Mouse (Mus musculus): ENCODE results near the gene Olfr466. TPM values are rescaled to one million over a fixed set of nuclear protein-coding genes. Genes with fewer than 3 reads are reported as not detected.

The Olfr466 gene
- not detected in 2 replicates for polyA plus RNA-seq (2012; ENCODE audit: low replicate concordance)

DNA sequence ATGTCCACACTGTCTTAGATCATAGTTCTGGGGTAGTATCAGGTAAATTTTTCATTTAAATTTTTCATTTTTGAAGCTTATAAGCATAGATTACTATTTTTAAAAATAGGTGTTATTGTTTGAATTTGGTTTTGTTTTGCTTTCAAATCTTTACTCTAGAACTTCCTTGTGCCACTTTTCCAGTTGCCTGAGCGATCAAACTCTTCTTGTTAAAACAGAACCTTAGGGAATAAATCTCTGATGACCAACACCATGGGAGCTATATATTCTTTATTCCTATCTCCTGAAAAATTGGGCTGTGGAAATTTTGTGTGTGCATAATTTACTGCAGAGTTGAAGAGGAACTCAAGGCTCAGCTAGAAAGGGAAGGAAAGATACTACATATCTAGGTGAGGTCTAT is at the start of gene Olfr466:
Gene Olfr466 (plus strand): TSS at position 301 of the 400 bp plus-strand sequence.

DNA sequence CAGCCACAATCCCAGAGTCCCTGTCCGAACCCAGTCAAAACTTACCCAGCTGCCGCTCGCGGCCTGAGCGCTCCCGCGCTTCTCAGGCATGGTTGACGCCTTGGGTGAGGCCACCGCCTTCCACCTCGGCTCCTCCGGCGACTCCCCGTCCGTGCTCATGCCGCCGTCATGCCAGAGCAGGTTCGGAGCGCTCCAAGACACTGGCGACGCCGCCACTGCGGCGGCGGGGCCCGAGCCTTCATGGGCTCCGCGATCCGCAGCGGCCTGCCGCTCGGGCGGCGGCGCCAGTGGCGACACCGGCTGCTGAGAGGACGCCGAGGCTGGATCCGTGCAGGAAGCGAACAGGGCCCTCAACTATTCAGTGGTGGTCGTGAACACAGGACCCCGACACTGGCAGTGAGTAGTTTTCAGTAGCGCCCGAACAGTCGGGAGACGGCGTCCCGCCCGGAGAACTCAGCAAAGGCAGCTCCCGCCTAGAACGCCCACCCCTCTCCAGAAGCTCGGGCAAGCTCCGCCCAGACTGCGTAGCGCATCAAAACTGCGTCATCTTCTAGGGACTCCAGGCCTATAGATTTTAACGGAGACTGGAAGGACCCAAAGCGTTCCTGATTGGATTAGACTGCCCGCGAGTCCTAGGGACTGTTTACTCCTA is 37.5 kb upstream of the Olfr466 start, which contains the start of gene Mfsd14b:
Gene Mfsd14b (minus strand): TSS at position 517 of the 652 bp plus-strand sequence.

DNA sequence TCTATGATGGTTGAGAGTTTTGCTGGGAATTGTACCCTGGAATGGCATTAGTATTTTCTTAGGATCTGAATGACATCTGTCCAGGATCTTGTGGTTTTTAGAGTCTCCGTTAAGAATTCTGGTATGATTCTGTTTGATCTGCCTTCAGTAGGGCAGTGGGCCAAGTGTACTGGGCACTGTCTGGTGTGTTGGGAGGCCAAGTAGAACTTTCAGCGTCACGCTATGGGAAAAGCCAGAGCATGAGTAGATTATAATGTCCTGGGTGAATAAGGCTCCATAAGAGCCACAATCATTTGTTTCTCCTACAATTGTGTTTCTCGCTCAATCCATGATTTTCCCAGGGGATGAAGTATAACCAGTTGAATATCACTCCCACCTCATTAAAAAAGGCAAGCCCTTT is 12.3 kb upstream of the Olfr466 start, which contains the start of gene Olfr465-ps1:
Gene Olfr465-ps1 (plus strand): TSS at position 301 of the 400 bp plus-strand sequence.

Other genes starting within 250 kb of the Olfr466 start
- not detected in 2 replicates for gene Cntnap3, start 246.3 kb upstream of the Olfr466 start, polyA plus RNA-seq (2012; ENCODE audit: low replicate concordance)
- not detected in 2 replicates for gene Spata31, start 232.8 kb upstream of the Olfr466 start, polyA plus RNA-seq (2012; ENCODE audit: low replicate concordance)
- gene Spata31d1c, start 117.2 kb upstream of the Olfr466 start, polyA plus RNA-seq (2012; ENCODE audit: low replicate concordance) = not detected in 2 replicates
- gene Prss47, start 97.5 kb upstream of the Olfr466 start, polyA plus RNA-seq (2012; ENCODE audit: low replicate concordance) = not detected in 2 replicates
- 9.8 and 23.7 TPM in 2 replicates for gene Mfsd14b, start 37.3 kb upstream of the Olfr466 start, polyA plus RNA-seq (2012; ENCODE audit: low replicate concordance)
- gene Olfr465-ps1, start 12.2 kb upstream of the Olfr466 start, polyA plus RNA-seq (2012; ENCODE audit: low replicate concordance) = not detected in 2 replicates
- gene Nlrp4f, start 55.7 kb downstream of the Olfr466 start, polyA plus RNA-seq (2012; ENCODE audit: low replicate concordance) = not detected in 2 replicates
- gene Gm10775, start 109.3 kb downstream of the Olfr466 start, polyA plus RNA-seq (2012; ENCODE audit: low replicate concordance) = 0.19 and 0.79 TPM in 2 replicates
- gene Zfp369, start 128.6 kb downstream of the Olfr466 start, polyA plus RNA-seq (2012; ENCODE audit: low replicate concordance) = 4.7 and 7.7 TPM in 2 replicates